Mouse (Mus musculus) heart, embryonic 10.5 days (tissue): ENCODE data around the gene Nbeal2. TPM values are rescaled to one million over a fixed set of nuclear protein-coding genes. Genes with fewer than 3 reads are reported as not detected.

Experiments used
- DNase-seq: peaks from one replicate; pipeline ENCODE4 v3.0.0-alpha.2; 2017; ENCODE audit warnings: low spot score
- H3K27ac ChIP-seq: fragments of 300-500 bp; sonication (generic); 2 replicates; pipeline ENCODE4 v1.5.1; 2016; ENCODE audit warnings: mild to moderate bottlenecking
- H3K27me3 ChIP-seq: fragments of 300-500 bp; sonication (generic); 2 replicates; pipeline ENCODE4 v1.6.1; 2016; ENCODE audit warnings: mild to moderate bottlenecking; ENCODE audit not compliant: poor library complexity, insufficient read depth, severe bottlenecking
- H3K36me3 ChIP-seq: fragments of 300-500 bp; sonication (generic); 2 replicates; pipeline ENCODE4 v1.6.1; 2016; ENCODE audit warnings: mild to moderate bottlenecking, moderate library complexity
- H3K4me1 ChIP-seq: fragments of 300-500 bp; sonication (generic); 2 replicates; pipeline ENCODE4 v1.6.1; 2016; ENCODE audit warnings: mild to moderate bottlenecking
- H3K4me3 ChIP-seq: fragments of 300-500 bp; sonication (generic); 2 replicates; pipeline ENCODE4 v1.5.1; 2016; ENCODE audit warnings: mild to moderate bottlenecking, moderate library complexity
- H3K9me3 ChIP-seq: fragments of 300-500 bp; sonication (generic); 2 replicates; pipeline ENCODE4 v1.6.1; 2016; ENCODE audit warnings: mild to moderate bottlenecking, moderate library complexity
- WGBS: fragments of 180-500 bp; shearing (Covaris S2); methylation state at CpG from one replicate; pipeline ENCODE4 v1.1.7; 2016; 5-methylcytosine and 5-hydroxymethylcytosine counted together
- microRNA-seq: library from miRNA; unstranded; fragments of <30 nt; microRNA quantifications from one replicate; pipeline ENCODE4, GENCODE M21; 2017
- polyA plus RNA-seq: library from polyadenylated mRNA; unstranded; fragments of >200 nt; fragmentation: Nextera tagmentation; extraction: Ambion mirVana; gene quantifications from 2 replicates; pipeline ENCODE4 v1.2.1, GENCODE M21; 2016

Nbeal2 gene
- polyA plus RNA-seq, 1 experiment from 2014 or later = 3.1 TPM

DNA sequence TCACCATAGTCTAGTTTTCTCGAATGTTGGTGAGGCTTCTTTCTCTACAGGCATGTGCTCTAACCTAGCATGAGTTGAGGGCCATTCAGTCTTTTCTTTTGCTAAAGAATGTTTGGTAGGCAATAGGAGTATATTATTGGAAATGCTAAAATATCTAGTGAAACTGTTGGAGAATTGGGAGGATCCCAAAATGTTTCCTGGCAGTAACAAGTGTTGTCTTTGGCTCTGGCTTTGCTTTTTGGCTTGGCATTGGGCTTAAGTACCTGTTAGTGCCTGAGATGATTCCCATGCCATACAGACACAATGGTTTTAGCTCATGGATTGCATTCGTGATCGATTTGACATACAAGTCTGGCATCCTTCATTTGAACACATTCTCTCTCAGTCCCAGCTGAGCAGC, 42.5 kb downstream of the Nbeal2 start:
- DNase-seq = no peak
- no peaks in the 10 kb centered on the region for H3K27me3 ChIP-seq
- H3K36me3 ChIP-seq = peaks cover 73% of the 10 kb centered on the region
- H3K4me3 ChIP-seq = no peak overlapping the region
- H3K4me1 ChIP-seq = no peaks in the 10 kb centered on the region
- WGBS = 94% methylated on average over 3 of the region's 3 CpGs
- H3K9me3 ChIP-seq = no peaks in the 10 kb centered on the region
- H3K27ac ChIP-seq = no peak overlapping the region

DNA sequence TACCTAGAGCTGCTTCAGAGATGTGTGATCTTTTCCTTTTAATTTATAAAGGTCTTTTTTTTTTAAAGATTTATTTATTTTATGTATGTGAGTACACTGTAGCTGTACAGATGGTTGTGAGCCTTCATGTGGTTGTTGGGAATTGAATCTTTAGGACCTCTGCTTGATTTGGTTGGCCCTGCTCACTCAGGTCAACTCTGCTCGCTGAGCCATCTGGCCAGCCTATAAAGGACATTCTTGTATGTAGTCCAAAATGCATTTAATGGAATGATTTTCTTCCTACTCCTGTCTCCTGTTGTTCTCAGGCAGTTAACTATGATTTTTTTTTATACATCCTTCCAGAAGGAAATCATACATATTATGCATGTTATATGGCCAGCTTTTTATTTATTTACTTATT, 70.4 kb downstream of the Nbeal2 start:
- DNase-seq = no peak
- Histone ChIP-seq H3K4me1 (no peaks in the 10 kb centered on the region), H3K36me3 (peaks cover 32% of the 10 kb centered on the region), H3K27ac (no peak overlapping the region), H3K9me3 (no peaks in the 10 kb centered on the region), H3K27me3 (no peaks in the 10 kb centered on the region), H3K4me3 (no peak overlapping the region)
- 93% methylated on average over 1 of the region's 1 CpGs for WGBS

GRCm38 (mm10) chr9:110582161-110582560, 71.8 kb downstream of the Nbeal2 start:
- 96% methylated on average over 2 of the region's 2 CpGs for WGBS
- Histone ChIP-seq H3K27ac (no peak overlapping the region), H3K27me3 (no peaks in the 10 kb centered on the region), H3K4me3 (no peak overlapping the region), H3K4me1 (no peaks in the 10 kb centered on the region), H3K9me3 (no peaks in the 10 kb centered on the region), H3K36me3 (peaks cover 38% of the 10 kb centered on the region)
- no peak for DNase-seq

Small RNA genes within 50 kb of the gene (microRNA-seq; reads per million reads assigned to microRNA genes)
- gene Mir8107 = not detected

Other genes starting within 250 kb of the Nbeal2 start
- gene Ptpn23, start 245.9 kb downstream of the Nbeal2 start, polyA plus RNA-seq = 14.6 and 18.4 TPM in 2 replicates
- not detected in 2 replicates for gene Ngp, start 234.4 kb downstream of the Nbeal2 start, polyA plus RNA-seq
- gene Klhl18, start 177.5 kb downstream of the Nbeal2 start, polyA plus RNA-seq = 9.0 and 10.0 TPM in 2 replicates
- gene Kif9, start 177.2 kb downstream of the Nbeal2 start, polyA plus RNA-seq = 0.62 and 0.64 TPM in 2 replicates
- 24.0 and 29.5 TPM in 2 replicates for gene Setd2, start 121.6 kb downstream of the Nbeal2 start, polyA plus RNA-seq
- gene Nradd, start 29.7 kb downstream of the Nbeal2 start, polyA plus RNA-seq = 28.5 and 32.3 TPM in 2 replicates
- gene Ccdc12, start 2.3 kb upstream of the Nbeal2 start, polyA plus RNA-seq = 159 and 189 TPM in 2 replicates
- gene Myl3, start 87.7 kb upstream of the Nbeal2 start, polyA plus RNA-seq = 1,835 and 3,713 TPM in 2 replicates
- 41.3 and 49.7 TPM in 2 replicates for gene Pth1r, start 93.0 kb upstream of the Nbeal2 start, polyA plus RNA-seq
- not detected in 2 replicates for gene Prss42, start 144.0 kb upstream of the Nbeal2 start, polyA plus RNA-seq
- gene Prss44, start 159.8 kb upstream of the Nbeal2 start, polyA plus RNA-seq = 0.32 TPM in 1 of 2 replicates, not detected in the other
- not detected in 2 replicates for gene Prss43, start 172.5 kb upstream of the Nbeal2 start, polyA plus RNA-seq
- gene Prss45, start 180.4 kb upstream of the Nbeal2 start, polyA plus RNA-seq = 0.10 TPM in 1 of 2 replicates, not detected in the other
- not detected in 2 replicates for gene Prss46, start 190.3 kb upstream of the Nbeal2 start, polyA plus RNA-seq
- 0.43 and 0.45 TPM in 2 replicates for gene Prss50, start 203.8 kb upstream of the Nbeal2 start, polyA plus RNA-seq
- 0.91 and 1.6 TPM in 2 replicates for gene Als2cl, start 225.7 kb upstream of the Nbeal2 start, polyA plus RNA-seq
- gene Tmie, start 226.0 kb upstream of the Nbeal2 start, polyA plus RNA-seq = 0.17 and 0.68 TPM in 2 replicates